Mouse (Mus musculus): ENCODE results near the gene Hrh3. TPM values are rescaled to one million over a fixed set of nuclear protein-coding genes. Genes with fewer than 3 reads are reported as not detected.

Hrh3 gene
- polyA plus RNA-seq, 1 experiment from 2014 or later, result 2.1 TPM

- H3K27ac ChIP-seq (ENCODE audit: low read depth, low read length), result no peak overlapping the region
- H3K4me2 ChIP-seq (ENCODE audit: low read length), result no peak overlapping the region
- H3K9me3 ChIP-seq (replicated peaks; ENCODE audit: control insufficient read depth, low read length), result no peaks in the 10 kb centered on the region
- DNase-seq (ENCODE audit: low spot score) (no peak), ATAC-seq (no peak)
- H3K27me3 ChIP-seq (replicated peaks; ENCODE audit: control insufficient read depth, insufficient read depth, low read length), result peaks cover 25% of the 10 kb centered on the region
- H3K4me3 ChIP-seq (ENCODE audit: low read depth, low read length), result no peak overlapping the region
- H3K4me1 ChIP-seq (ENCODE audit: control insufficient read depth, insufficient read depth, low read length), result peaks cover 15% of the 10 kb centered on the region; the same call in 1 of the 2 replicates
- no peak overlapping the region for H3K9ac ChIP-seq (ENCODE audit: low read length)
- H3K36me3 ChIP-seq (ENCODE audit: control insufficient read depth, insufficient read depth, low read length), result no peaks in the 10 kb centered on the region
- WGBS, result 39% methylated on average over 5 of the region's 5 CpGs
Measured at GRCm38 (mm10) chr2:180098167-180098566, 6.1 kb downstream of the Hrh3 start.

DNA sequence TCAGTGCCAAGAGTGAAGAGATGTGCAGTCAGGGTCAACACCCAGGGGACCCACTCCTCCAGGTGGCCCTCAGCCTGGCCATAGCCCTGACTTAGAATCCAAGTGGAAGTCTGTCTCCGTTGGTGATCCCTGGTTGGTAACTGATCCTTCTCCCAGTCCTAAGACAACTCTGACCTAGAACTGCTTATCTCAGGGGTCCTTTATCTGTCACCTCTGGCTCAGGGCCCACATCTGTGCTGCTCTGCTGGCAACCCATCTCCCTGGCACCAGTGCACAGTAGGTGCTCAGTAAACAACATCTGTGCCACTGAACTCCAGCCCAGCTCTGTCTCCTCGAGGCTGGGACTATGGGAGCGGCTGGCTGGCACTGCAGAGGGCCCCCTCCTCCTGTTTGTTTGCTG, 6.7 kb downstream of the Hrh3 start:
- DNase-seq (ENCODE audit: low spot score) (no peak), ATAC-seq (no peak)
- peaks cover 10% of the 10 kb centered on the region; the same call in 1 of the 2 replicates for H3K4me1 ChIP-seq (ENCODE audit: control insufficient read depth, insufficient read depth, low read length)
- no peak overlapping the region for H3K4me2 ChIP-seq (ENCODE audit: low read length)
- H3K9ac ChIP-seq (ENCODE audit: low read length), result no peak overlapping the region
- WGBS, result 29% methylated on average over 3 of the region's 3 CpGs
- no peaks in the 10 kb centered on the region for H3K36me3 ChIP-seq (ENCODE audit: control insufficient read depth, insufficient read depth, low read length)
- peaks cover 19% of the 10 kb centered on the region for H3K27me3 ChIP-seq (replicated peaks; ENCODE audit: control insufficient read depth, insufficient read depth, low read length)
- H3K27ac ChIP-seq (ENCODE audit: low read depth, low read length), result no peak overlapping the region
- no peak overlapping the region for H3K4me3 ChIP-seq (ENCODE audit: low read depth, low read length)
- H3K9me3 ChIP-seq (replicated peaks; ENCODE audit: control insufficient read depth, low read length), result no peaks in the 10 kb centered on the region

DNA sequence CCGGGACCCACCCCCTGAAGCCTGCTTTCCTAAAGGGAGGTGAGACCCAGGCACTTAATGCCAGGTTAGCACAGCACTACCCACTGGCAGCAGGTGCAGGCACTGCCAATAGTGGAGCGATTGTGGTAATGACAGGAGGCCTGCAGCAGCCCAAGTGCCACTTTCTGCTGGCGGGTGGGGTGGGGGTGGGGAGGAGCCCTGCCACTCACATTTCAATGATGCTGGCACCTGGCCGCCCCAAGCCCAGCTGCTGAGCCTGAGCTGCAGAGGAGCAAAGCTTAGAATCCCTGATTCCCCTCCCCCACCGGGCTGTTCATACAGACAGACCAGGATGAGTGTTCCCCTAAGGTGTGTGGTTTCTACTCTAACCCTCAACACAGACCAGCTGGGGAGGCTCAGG, 8.6 kb downstream of the Hrh3 start:
- Histone ChIP-seq H3K4me1 (ENCODE audit: control insufficient read depth, insufficient read depth, low read length) (peaks cover 10% of the 10 kb centered on the region; the same call in 1 of the 2 replicates), H3K9ac (ENCODE audit: low read length) (no peak overlapping the region), H3K27me3 (replicated peaks; ENCODE audit: control insufficient read depth, insufficient read depth, low read length) (peaks cover 3% of the 10 kb centered on the region; the same call in 1 of the 2 replicates), H3K4me3 (ENCODE audit: low read depth, low read length) (no peak overlapping the region), H3K9me3 (replicated peaks; ENCODE audit: control insufficient read depth, low read length) (no peaks in the 10 kb centered on the region), H3K27ac (ENCODE audit: low read depth, low read length) (peak overlapping the region; percentile 44; the same call in 1 of the 2 replicates), H3K4me2 (ENCODE audit: low read length) (no peak overlapping the region), H3K36me3 (ENCODE audit: control insufficient read depth, insufficient read depth, low read length) (no peaks in the 10 kb centered on the region)
- 35% methylated on average over 5 of the region's 5 CpGs for WGBS
- ATAC-seq (peak; percentile 68), DNase-seq (ENCODE audit: low spot score) (peak; percentile 68)

- 70% methylated on average over 11 of the region's 11 CpGs for WGBS
- H3K4me1 ChIP-seq (ENCODE audit: control insufficient read depth, insufficient read depth, low read length), result peaks cover under 1% of the 10 kb centered on the region; the same call in 1 of the 2 replicates
- no peak overlapping the region for H3K9ac ChIP-seq (ENCODE audit: low read length)
- H3K27me3 ChIP-seq (replicated peaks; ENCODE audit: control insufficient read depth, insufficient read depth, low read length), result no peaks in the 10 kb centered on the region
- no peaks in the 10 kb centered on the region for H3K9me3 ChIP-seq (replicated peaks; ENCODE audit: control insufficient read depth, low read length)
- no peaks in the 10 kb centered on the region for H3K36me3 ChIP-seq (ENCODE audit: control insufficient read depth, insufficient read depth, low read length)
- H3K27ac ChIP-seq (ENCODE audit: low read depth, low read length), result no peak overlapping the region
- no peak overlapping the region for H3K4me3 ChIP-seq (ENCODE audit: low read depth, low read length)
- no peak overlapping the region for H3K4me2 ChIP-seq (ENCODE audit: low read length)
- ATAC-seq (no peak), DNase-seq (ENCODE audit: low spot score) (no peak)
Measured at GRCm38 (mm10) chr2:180090285-180090684, 14.0 kb downstream of the Hrh3 start.

GRCm38 (mm10) chr2:180087472-180087871, 16.8 kb downstream of the Hrh3 start:
- ATAC-seq (no peak), DNase-seq (ENCODE audit: low spot score) (no peak)
- H3K27ac ChIP-seq (ENCODE audit: low read depth, low read length), result no peak overlapping the region
- 96% methylated on average over 4 of the region's 4 CpGs for whole genome bisulfite sequencing
- peaks cover 15% of the 10 kb centered on the region for H3K36me3 ChIP-seq (ENCODE audit: control insufficient read depth, insufficient read depth, low read length)
- no peaks in the 10 kb centered on the region for H3K27me3 ChIP-seq (replicated peaks; ENCODE audit: control insufficient read depth, insufficient read depth, low read length)
- no peaks in the 10 kb centered on the region for H3K9me3 ChIP-seq (replicated peaks; ENCODE audit: control insufficient read depth, low read length)
- no peak overlapping the region for H3K9ac ChIP-seq (ENCODE audit: low read length)
- no peak overlapping the region for H3K4me2 ChIP-seq (ENCODE audit: low read length)
- H3K4me1 ChIP-seq (ENCODE audit: control insufficient read depth, insufficient read depth, low read length), result no peaks in the 10 kb centered on the region
- H3K4me3 ChIP-seq (ENCODE audit: low read depth, low read length), result no peak overlapping the region

DNA sequence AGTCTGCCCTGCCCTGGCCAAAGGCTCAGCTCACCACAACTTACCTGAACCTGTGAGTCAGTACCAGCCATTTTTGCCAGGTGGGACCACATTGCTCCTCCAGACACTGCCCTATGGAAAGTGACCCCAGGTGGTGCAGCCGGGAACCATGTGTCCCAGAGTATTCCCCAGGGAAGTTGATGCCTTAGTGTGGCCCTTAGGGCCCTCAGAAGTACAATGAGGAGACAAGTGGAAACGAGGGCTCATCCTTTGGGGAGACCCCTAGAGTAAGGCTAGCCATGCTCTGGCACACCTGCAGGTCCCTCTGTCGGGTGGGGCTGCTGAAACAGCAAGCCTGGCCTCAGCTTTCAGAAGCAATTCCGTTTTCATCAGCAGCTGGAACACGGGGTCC, 17.7 kb downstream of the Hrh3 start:
- ATAC-seq (no peak), DNase-seq (ENCODE audit: low spot score) (no peak)
- Histone ChIP-seq H3K4me2 (ENCODE audit: low read length) (no peak overlapping the region), H3K27me3 (replicated peaks; ENCODE audit: control insufficient read depth, insufficient read depth, low read length) (no peaks in the 10 kb centered on the region), H3K4me1 (ENCODE audit: control insufficient read depth, insufficient read depth, low read length) (no peaks in the 10 kb centered on the region), H3K9ac (ENCODE audit: low read length) (no peak overlapping the region), H3K36me3 (ENCODE audit: control insufficient read depth, insufficient read depth, low read length) (peaks cover 22% of the 10 kb centered on the region), H3K4me3 (ENCODE audit: low read depth, low read length) (no peak overlapping the region), H3K27ac (ENCODE audit: low read depth, low read length) (no peak overlapping the region), H3K9me3 (replicated peaks; ENCODE audit: control insufficient read depth, low read length) (no peaks in the 10 kb centered on the region)
- WGBS, result 81% methylated on average over 5 of the region's 5 CpGs

GRCm38 (mm10) chr2:180085926-180086636, 18.2 kb downstream of the Hrh3 start:
- DNase-seq (ENCODE audit: low spot score), result peak; percentile 38
- ATAC-seq, result 0 out of 2 replicates have a peak, but pooled peaks have one; percentile 32
- Histone ChIP-seq H3K4me2 (ENCODE audit: low read length) (no peak overlapping the region), H3K36me3 (ENCODE audit: control insufficient read depth, insufficient read depth, low read length) (peaks cover 27% of the 10 kb centered on the region), H3K27me3 (replicated peaks; ENCODE audit: control insufficient read depth, insufficient read depth, low read length) (no peaks in the 10 kb centered on the region), H3K4me3 (ENCODE audit: low read depth, low read length) (no peak overlapping the region), H3K27ac (ENCODE audit: low read depth, low read length) (peak overlapping the region; percentile 44; the same call in 1 of the 2 replicates), H3K9ac (ENCODE audit: low read length) (no peak overlapping the region), H3K4me1 (ENCODE audit: control insufficient read depth, insufficient read depth, low read length) (no peaks in the 10 kb centered on the region), H3K9me3 (replicated peaks; ENCODE audit: control insufficient read depth, low read length) (no peaks in the 10 kb centered on the region)
- WGBS, result 59% methylated on average over 16 of the region's 16 CpGs

- Histone ChIP-seq H3K4me2 (ENCODE audit: low read length) (no peak overlapping the region), H3K27ac (ENCODE audit: low read depth, low read length) (no peak overlapping the region), H3K36me3 (ENCODE audit: control insufficient read depth, insufficient read depth, low read length) (peaks cover 35% of the 10 kb centered on the region), H3K4me1 (ENCODE audit: control insufficient read depth, insufficient read depth, low read length) (no peaks in the 10 kb centered on the region), H3K27me3 (replicated peaks; ENCODE audit: control insufficient read depth, insufficient read depth, low read length) (no peaks in the 10 kb centered on the region), H3K4me3 (ENCODE audit: low read depth, low read length) (no peak overlapping the region), H3K9ac (ENCODE audit: low read length) (no peak overlapping the region), H3K9me3 (replicated peaks; ENCODE audit: control insufficient read depth, low read length) (no peaks in the 10 kb centered on the region)
- ATAC-seq (no peak), DNase-seq (ENCODE audit: low spot score) (no peak)
- 28% methylated on average over 3 of the region's 3 CpGs for WGBS
Measured at GRCm38 (mm10) chr2:180084565-180084964, 19.7 kb downstream of the Hrh3 start.

GRCm38 (mm10) chr2:180083063-180083462, 21.2 kb downstream of the Hrh3 start:
- Histone ChIP-seq H3K9me3 (replicated peaks; ENCODE audit: control insufficient read depth, low read length) (no peaks in the 10 kb centered on the region), H3K4me2 (ENCODE audit: low read length) (no peak overlapping the region), H3K36me3 (ENCODE audit: control insufficient read depth, insufficient read depth, low read length) (peaks cover 47% of the 10 kb centered on the region), H3K27ac (ENCODE audit: low read depth, low read length) (no peak overlapping the region), H3K27me3 (replicated peaks; ENCODE audit: control insufficient read depth, insufficient read depth, low read length) (no peaks in the 10 kb centered on the region), H3K4me1 (ENCODE audit: control insufficient read depth, insufficient read depth, low read length) (no peaks in the 10 kb centered on the region), H3K9ac (ENCODE audit: low read length) (no peak overlapping the region), H3K4me3 (ENCODE audit: low read depth, low read length) (no peak overlapping the region)
- ATAC-seq (no peak), DNase-seq (ENCODE audit: low spot score) (no peak)
- 90% methylated on average over 10 of the region's 10 CpGs for WGBS

All from forebrain, embryonic 14.5 days (tissue).